Mouse (Mus musculus): Measurements from ENCODE around the gene Tmem121. TPM values are rescaled to one million over a fixed set of nuclear protein-coding genes. Genes with fewer than 3 reads are reported as not detected.

Gene Tmem121
- polyA plus RNA-seq, 1 experiment from 2014 or later, result 28.9 TPM

DNA sequence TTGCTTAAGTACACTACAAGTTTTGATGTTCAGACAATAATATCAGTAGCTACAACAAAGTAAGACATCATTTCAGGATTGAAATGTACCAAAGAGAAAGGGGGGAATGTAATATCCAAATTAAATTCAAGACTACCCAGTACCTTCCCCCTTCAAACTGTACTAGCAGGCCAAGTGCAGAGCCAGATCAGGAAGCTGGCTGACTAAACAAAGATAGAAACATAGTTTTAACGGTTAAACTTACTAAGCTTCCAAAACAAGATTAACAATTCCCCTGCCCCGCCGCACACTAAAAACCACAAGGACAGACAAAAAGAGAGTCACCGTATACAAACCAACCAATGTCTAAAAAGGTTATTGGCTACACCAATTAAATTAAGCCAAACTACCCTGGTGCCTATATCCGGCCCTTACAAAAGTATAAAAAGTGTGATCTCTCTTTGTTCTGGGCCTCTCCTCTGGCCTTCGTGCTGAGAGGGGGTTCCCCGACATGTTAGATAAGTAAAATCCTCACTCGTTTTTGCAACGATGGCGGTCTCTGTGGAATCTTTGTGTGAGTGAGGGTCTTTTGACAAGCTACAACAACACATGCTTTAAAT, 26.7 kb downstream of the Tmem121 start:
- no peak overlapping the region for H3K4me3 ChIP-seq (ENCODE audit: low read depth, low read length)
- no peak overlapping the region for H3K4me2 ChIP-seq (ENCODE audit: low read length)
- DNase-seq (ENCODE audit: low spot score), result no peak
- H3K9ac ChIP-seq (ENCODE audit: low read length), result no peak overlapping the region
- ATAC-seq, result no peak
- H3K4me1 ChIP-seq (ENCODE audit: control insufficient read depth, insufficient read depth, low read length), result no peaks in the 10 kb centered on the region
- H3K36me3 ChIP-seq (ENCODE audit: control insufficient read depth, insufficient read depth, low read length), result no peaks in the 10 kb centered on the region
- WGBS, result 88% methylated on average over 10 of the region's 10 CpGs
- no peaks in the 10 kb centered on the region for H3K27me3 ChIP-seq (replicated peaks; ENCODE audit: control insufficient read depth, insufficient read depth, low read length)
- no peak overlapping the region for H3K27ac ChIP-seq (ENCODE audit: low read depth, low read length)
- H3K9me3 ChIP-seq (replicated peaks; ENCODE audit: control insufficient read depth, low read length), result no peaks in the 10 kb centered on the region

DNA sequence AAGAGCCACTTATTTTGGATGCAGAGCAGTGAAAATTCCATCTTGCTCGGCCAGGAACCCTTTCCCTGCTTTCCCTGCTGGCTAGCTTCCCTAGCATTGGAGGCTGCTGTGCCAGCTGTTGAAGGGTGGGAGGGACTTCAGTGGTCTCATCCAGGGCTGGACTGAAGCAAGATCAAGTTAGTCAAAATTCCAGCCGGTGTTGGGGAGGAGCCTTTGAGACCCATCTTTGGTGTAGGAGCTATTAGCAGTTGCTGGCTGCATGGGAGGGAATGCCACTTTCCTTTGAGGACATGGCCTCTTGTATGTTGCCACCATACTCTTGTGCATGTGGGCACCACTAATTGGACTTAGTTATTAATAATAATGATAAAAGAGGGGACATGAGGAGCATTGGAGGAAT, 27.5 kb downstream of the Tmem121 start:
- ATAC-seq (no peak), DNase-seq (ENCODE audit: low spot score) (no peak)
- H3K9me3 ChIP-seq (replicated peaks; ENCODE audit: control insufficient read depth, low read length), result no peaks in the 10 kb centered on the region
- H3K4me2 ChIP-seq (ENCODE audit: low read length), result no peak overlapping the region
- H3K4me1 ChIP-seq (ENCODE audit: control insufficient read depth, insufficient read depth, low read length), result no peaks in the 10 kb centered on the region
- no peaks in the 10 kb centered on the region for H3K27me3 ChIP-seq (replicated peaks; ENCODE audit: control insufficient read depth, insufficient read depth, low read length)
- no peak overlapping the region for H3K9ac ChIP-seq (ENCODE audit: low read length)
- H3K27ac ChIP-seq (ENCODE audit: low read depth, low read length), result no peak overlapping the region
- WGBS, result 78% methylated on average over 2 of the region's 2 CpGs
- no peaks in the 10 kb centered on the region for H3K36me3 ChIP-seq (ENCODE audit: control insufficient read depth, insufficient read depth, low read length)
- H3K4me3 ChIP-seq (ENCODE audit: low read depth, low read length), result no peak overlapping the region

DNA sequence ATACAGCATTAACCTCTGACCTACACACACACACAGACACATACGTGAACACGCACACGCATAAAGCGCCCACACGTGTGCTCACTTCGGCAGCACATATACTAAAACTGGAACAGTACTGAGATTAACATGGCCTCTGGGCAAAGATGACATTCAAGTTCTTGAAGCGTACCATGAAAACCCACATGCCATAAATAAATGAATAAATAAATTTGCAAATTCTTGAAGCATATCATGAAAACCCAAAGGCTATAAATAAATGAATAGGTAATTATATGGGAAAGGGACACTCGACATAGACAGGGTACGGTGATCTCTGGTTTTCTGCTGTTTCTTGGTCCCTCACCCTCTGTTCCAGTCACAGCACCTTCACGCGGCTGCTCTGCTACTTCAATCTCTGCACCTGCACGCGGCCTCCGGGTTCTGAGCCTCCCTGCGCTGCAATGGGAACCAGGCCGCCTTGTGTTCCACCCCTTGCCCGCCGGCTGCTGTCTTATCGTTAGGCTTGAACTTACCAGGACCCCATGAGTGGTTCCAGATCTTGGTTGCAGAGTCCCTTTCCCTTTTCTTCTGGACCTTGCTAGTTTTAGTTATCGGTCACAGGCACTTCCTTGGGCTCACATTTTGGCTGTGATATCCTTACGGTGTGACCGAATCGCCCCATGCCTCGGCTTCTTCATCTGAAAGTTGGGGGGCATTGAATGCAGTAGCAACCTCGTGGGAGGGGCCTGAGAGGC, 28.5 kb downstream of the Tmem121 start:
- ATAC-seq (no peak), DNase-seq (ENCODE audit: low spot score) (no peak)
- no peaks in the 10 kb centered on the region for H3K36me3 ChIP-seq (ENCODE audit: control insufficient read depth, insufficient read depth, low read length)
- H3K27ac ChIP-seq (ENCODE audit: low read depth, low read length), result no peak overlapping the region
- no peaks in the 10 kb centered on the region for H3K9me3 ChIP-seq (replicated peaks; ENCODE audit: control insufficient read depth, low read length)
- H3K4me2 ChIP-seq (ENCODE audit: low read length), result no peak overlapping the region
- no peak overlapping the region for H3K9ac ChIP-seq (ENCODE audit: low read length)
- no peak overlapping the region for H3K4me3 ChIP-seq (ENCODE audit: low read depth, low read length)
- no peaks in the 10 kb centered on the region for H3K27me3 ChIP-seq (replicated peaks; ENCODE audit: control insufficient read depth, insufficient read depth, low read length)
- no peaks in the 10 kb centered on the region for H3K4me1 ChIP-seq (ENCODE audit: control insufficient read depth, insufficient read depth, low read length)
- WGBS, result 88% methylated on average over 25 of the region's 25 CpGs

DNA sequence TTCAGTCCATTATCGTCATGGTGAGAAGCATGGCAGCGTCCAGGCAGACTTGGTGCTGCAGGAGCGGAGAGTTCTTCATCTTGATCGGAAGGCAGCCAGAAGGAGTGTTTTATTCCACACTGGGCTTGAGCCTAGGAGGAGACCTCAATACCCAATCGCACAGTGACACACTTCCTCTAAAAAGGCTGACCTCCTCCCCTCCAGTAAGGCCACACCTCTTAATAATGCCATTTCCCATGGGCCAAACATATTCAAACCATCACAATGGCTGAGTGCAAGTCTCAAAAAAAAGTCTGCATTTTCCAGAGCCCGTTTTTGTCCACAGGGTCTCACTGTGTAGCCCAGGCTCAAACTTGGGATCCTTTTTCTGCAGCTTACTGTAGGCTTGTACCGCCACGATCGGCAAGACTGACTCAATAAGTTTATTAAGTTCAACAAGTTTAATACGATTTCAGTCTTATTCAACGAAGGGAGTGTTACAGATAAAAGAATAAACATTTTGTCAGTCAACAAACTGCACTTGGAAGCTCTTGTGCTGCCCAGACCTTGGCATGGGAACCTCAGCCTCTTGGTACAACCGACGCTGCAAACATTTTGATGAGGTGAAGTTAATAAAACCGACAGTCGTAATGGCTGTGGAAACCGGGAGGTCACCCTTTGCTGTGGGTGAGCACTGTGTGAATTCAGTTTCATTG, 29.4 kb downstream of the Tmem121 start:
- 86% methylated on average over 16 of the region's 16 CpGs for WGBS
- no peak overlapping the region for H3K4me2 ChIP-seq (ENCODE audit: low read length)
- H3K27ac ChIP-seq (ENCODE audit: low read depth, low read length), result no peak overlapping the region
- ATAC-seq (no peak), DNase-seq (ENCODE audit: low spot score) (no peak)
- no peaks in the 10 kb centered on the region for H3K9me3 ChIP-seq (replicated peaks; ENCODE audit: control insufficient read depth, low read length)
- H3K27me3 ChIP-seq (replicated peaks; ENCODE audit: control insufficient read depth, insufficient read depth, low read length), result no peaks in the 10 kb centered on the region
- H3K9ac ChIP-seq (ENCODE audit: low read length), result no peak overlapping the region
- no peak overlapping the region for H3K4me3 ChIP-seq (ENCODE audit: low read depth, low read length)
- H3K36me3 ChIP-seq (ENCODE audit: control insufficient read depth, insufficient read depth, low read length), result no peaks in the 10 kb centered on the region
- H3K4me1 ChIP-seq (ENCODE audit: control insufficient read depth, insufficient read depth, low read length), result no peaks in the 10 kb centered on the region

DNA sequence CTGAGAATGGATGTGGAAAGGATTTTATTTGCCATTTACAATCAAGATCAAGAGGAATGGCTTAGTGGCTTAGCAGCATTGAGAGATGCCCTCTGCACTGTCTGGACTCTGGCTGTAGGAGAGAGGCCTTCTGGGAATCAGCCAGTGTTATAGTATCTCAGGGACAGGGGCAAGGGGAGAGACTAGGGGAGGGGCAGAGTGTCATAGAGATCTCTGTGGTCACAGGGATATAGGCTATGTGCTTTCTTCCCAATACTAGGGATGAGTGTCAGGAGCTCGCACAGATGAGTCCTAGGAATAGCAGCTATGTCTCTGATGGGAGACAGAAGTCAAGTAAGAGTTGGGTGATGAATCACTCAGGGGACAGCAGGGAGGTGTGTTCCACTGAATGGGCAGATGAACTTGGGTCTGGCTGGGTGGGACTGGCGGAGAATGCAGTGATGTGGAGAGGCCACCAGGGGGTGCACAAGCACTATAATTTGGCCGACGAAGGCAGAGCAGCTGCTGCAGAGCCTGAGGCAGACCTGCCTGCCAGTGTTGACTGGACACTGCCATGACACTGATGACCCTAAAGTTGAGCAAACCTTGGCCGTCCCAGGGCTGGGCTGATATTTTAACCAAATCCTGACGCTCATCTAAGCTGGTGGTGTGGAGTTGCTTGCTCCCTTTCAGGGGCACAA, 30.1 kb downstream of the Tmem121 start:
- Histone ChIP-seq H3K9ac (ENCODE audit: low read length) (no peak overlapping the region), H3K4me3 (ENCODE audit: low read depth, low read length) (no peak overlapping the region), H3K4me1 (ENCODE audit: control insufficient read depth, insufficient read depth, low read length) (no peaks in the 10 kb centered on the region), H3K36me3 (ENCODE audit: control insufficient read depth, insufficient read depth, low read length) (no peaks in the 10 kb centered on the region), H3K9me3 (replicated peaks; ENCODE audit: control insufficient read depth, low read length) (no peaks in the 10 kb centered on the region), H3K27me3 (replicated peaks; ENCODE audit: control insufficient read depth, insufficient read depth, low read length) (no peaks in the 10 kb centered on the region), H3K27ac (ENCODE audit: low read depth, low read length) (no peak overlapping the region), H3K4me2 (ENCODE audit: low read length) (no peak overlapping the region)
- 14% methylated on average over 6 of the region's 6 CpGs for WGBS
- ATAC-seq, result peak; percentile 35
- peak; percentile 63 for DNase-seq (ENCODE audit: low spot score)

DNA sequence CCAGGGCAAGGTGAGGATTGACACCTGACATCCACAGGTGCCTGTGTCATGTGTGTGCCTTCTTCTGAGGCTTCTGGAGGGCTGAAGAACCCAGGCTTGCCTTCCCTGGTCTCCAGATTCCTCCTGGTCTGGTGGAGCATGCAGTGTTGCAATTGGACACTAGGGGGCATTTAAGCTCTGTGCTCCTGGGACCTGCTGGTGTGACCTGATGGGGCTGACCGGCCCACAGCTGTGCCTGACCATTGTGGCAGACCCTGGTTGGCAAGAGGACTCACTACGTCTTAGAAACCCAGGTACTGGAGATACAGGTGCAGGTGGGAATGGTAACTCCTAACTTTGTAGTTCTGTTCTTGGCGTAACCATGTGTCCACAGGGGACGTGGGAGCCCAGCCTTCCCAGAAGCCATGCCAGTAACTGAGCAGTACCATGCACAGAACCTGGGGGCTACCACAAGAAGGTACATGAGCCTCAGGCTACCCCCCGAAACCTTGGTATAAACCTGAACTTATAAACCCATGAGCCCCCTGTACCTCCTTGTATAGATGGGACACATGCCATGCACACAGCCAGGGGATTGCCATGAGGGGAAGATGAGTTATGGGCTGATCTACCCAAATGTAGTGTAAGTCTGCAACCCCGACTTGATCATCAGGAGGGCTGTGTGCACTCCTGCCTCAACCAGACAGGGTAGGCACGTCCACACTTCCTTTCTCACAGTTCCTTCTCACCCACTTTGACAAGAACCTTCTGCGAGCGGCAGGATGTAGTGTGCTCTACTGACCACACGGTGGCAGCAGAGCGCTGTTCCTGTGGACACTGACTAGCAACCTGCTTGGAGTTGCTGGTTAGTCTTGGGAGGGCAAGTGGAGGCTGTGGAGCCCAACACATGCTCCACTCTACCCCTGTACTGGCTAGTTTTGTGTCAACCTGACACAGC, 31.8 kb downstream of the Tmem121 start:
- DNase-seq (ENCODE audit: low spot score) (peak; percentile 86), ATAC-seq (peak; percentile 28; the same call in 1 of the 2 replicates)
- Histone ChIP-seq H3K9ac (ENCODE audit: low read length) (no peak overlapping the region), H3K4me1 (ENCODE audit: control insufficient read depth, insufficient read depth, low read length) (no peaks in the 10 kb centered on the region), H3K27ac (ENCODE audit: low read depth, low read length) (no peak overlapping the region), H3K36me3 (ENCODE audit: control insufficient read depth, insufficient read depth, low read length) (no peaks in the 10 kb centered on the region), H3K4me2 (ENCODE audit: low read length) (no peak overlapping the region), H3K27me3 (replicated peaks; ENCODE audit: control insufficient read depth, insufficient read depth, low read length) (no peaks in the 10 kb centered on the region), H3K9me3 (replicated peaks; ENCODE audit: control insufficient read depth, low read length) (no peaks in the 10 kb centered on the region), H3K4me3 (ENCODE audit: low read depth, low read length) (no peak overlapping the region)
- WGBS, result 27% methylated on average over 11 of the region's 11 CpGs

DNA sequence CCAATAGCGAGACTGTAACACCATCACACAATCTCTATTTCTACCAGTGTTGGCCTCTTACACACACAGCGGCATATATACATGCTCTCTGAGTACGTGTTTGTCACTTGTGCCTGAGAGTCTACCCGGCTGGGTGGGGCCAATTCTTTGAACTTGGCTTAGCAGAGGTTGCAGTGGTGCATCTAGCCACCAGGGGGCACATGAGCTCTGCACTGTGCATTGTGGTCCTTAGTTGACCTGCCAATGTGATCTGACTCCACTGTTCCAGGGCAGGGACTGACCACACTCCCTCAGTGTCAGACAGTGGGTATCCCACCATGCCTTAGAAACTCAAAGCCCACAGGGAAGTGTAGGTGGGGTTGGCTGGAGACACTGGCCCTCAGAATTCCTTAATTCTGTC, 34.1 kb downstream of the Tmem121 start:
- H3K4me2 ChIP-seq (ENCODE audit: low read length), result no peak overlapping the region
- no peak overlapping the region for H3K27ac ChIP-seq (ENCODE audit: low read depth, low read length)
- DNase-seq (ENCODE audit: low spot score) (no peak), ATAC-seq (no peak)
- 53% methylated on average over 4 of the region's 4 CpGs for WGBS
- no peaks in the 10 kb centered on the region for H3K9me3 ChIP-seq (replicated peaks; ENCODE audit: control insufficient read depth, low read length)
- H3K4me3 ChIP-seq (ENCODE audit: low read depth, low read length), result no peak overlapping the region
- no peaks in the 10 kb centered on the region for H3K4me1 ChIP-seq (ENCODE audit: control insufficient read depth, insufficient read depth, low read length)
- H3K36me3 ChIP-seq (ENCODE audit: control insufficient read depth, insufficient read depth, low read length), result no peaks in the 10 kb centered on the region
- no peak overlapping the region for H3K9ac ChIP-seq (ENCODE audit: low read length)
- H3K27me3 ChIP-seq (replicated peaks; ENCODE audit: control insufficient read depth, insufficient read depth, low read length), result no peaks in the 10 kb centered on the region

DNA sequence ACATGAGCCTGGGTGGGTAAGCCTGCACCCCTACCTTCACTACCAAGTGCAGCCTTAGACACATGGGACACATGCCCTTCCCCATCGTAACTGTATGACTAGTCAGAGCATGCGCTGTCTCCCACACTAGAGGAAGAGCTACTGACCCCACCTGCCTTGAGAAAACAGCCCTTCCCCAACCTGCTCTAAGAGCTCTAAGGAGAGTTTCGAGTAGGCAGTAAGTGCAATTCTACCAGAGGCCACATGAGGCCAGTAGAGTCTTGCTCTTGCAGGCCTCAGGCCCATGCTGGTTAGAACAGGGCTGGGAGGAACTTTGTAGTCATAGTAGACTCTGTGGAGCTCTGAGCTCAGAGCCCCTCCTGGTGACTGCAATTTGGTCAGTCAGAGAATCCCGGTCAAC, 34.7 kb downstream of the Tmem121 start:
- no peak overlapping the region for H3K27ac ChIP-seq (ENCODE audit: low read depth, low read length)
- no peak overlapping the region for H3K4me2 ChIP-seq (ENCODE audit: low read length)
- DNase-seq (ENCODE audit: low spot score), result peak; percentile 72
- no peak overlapping the region for H3K9ac ChIP-seq (ENCODE audit: low read length)
- no peaks in the 10 kb centered on the region for H3K36me3 ChIP-seq (ENCODE audit: control insufficient read depth, insufficient read depth, low read length)
- H3K27me3 ChIP-seq (replicated peaks; ENCODE audit: control insufficient read depth, insufficient read depth, low read length), result no peaks in the 10 kb centered on the region
- H3K4me3 ChIP-seq (ENCODE audit: low read depth, low read length), result no peak overlapping the region
- no peaks in the 10 kb centered on the region for H3K4me1 ChIP-seq (ENCODE audit: control insufficient read depth, insufficient read depth, low read length)
- H3K9me3 ChIP-seq (replicated peaks; ENCODE audit: control insufficient read depth, low read length), result no peaks in the 10 kb centered on the region
- 50% methylated on average over 4 of the region's 4 CpGs for WGBS
- peak; percentile 42 for ATAC-seq
